Mouse (Mus musculus) liver (tissue): ENCODE data around the gene Aldob.
"Not testable (repeated sequence)": the region's sequence is repeated elsewhere in the genome, so short reads cannot be mapped to it uniquely, and the experiment has no call there.

Experiments used
- DNase-seq: peaks from one replicate; pipeline ENCODE4 v3.0.0-alpha.2; 2020; ENCODE audit warnings: mixed read lengths

Aldob gene

GRCm38 (mm10) chr4:49535036-49535435 lies 14.3 kb downstream of the Aldob start:
- no peak for DNase-seq

GRCm38 (mm10) chr4:49522576-49522975 lies 26.8 kb downstream of the Aldob start:
- no peak for DNase-seq

- DNase-seq = peak; percentile 38
Observed at GRCm38 (mm10) chr4:49521346-49521745, 28.0 kb downstream of the Aldob start.

DNA sequence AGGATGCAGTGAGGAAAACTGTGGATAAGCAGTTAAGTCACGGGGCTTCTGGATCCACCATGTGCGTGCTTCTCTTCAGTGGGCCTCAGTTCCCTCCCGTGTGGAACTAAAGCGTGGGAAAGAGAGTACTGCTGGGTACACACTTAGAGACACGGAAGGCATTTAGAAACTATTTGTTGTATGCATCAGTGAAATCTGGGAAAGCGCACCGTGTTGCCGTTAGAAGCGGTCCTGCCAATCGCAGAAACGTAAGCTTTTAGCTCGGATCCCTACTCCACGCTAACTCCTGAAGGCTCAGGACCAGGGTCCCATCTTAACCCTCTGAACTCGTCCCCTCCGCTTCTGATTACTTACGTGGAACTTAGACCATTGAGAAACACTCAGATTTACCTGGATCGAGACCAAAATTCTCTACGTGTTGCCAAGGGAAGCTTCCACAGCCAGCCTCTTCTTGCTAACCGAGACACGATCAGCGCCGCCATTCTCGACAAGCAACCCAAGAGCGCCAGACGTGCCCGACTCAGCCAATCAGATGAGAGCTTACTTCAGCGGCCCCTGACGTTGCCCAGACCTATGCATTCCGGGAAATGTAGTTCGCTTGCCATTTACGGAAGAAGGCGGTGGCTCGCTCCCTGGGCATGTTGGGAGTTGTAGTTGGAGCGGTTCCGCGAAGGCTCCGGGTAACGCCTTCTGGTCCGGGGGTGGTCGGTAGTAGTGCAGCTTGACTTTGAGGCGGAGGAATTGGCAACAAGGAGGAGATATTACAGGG lies 28.6 kb downstream of the Aldob start, which contains the start of the genes Mrpl50 and Zfp189:
TSS of gene Mrpl50 (minus strand) at position 522 of the 769 bp plus-strand sequence.
TSS of gene Zfp189 (plus strand) at position 605 of the 769 bp plus-strand sequence.
- DNase-seq = peak; percentile 94

GRCm38 (mm10) chr4:49519476-49519875 lies 29.9 kb downstream of the Aldob start:
- peak; percentile 61 for DNase-seq

- DNase-seq = no peak
Observed at GRCm38 (mm10) chr4:49514441-49514840, 34.9 kb downstream of the Aldob start.

- DNase-seq = no peak
Observed at GRCm38 (mm10) chr4:49512636-49513035, 36.7 kb downstream of the Aldob start.

GRCm38 (mm10) chr4:49510236-49510835 lies 39.0 kb downstream of the Aldob start:
- not testable (repeated sequence) for DNase-seq

DNA sequence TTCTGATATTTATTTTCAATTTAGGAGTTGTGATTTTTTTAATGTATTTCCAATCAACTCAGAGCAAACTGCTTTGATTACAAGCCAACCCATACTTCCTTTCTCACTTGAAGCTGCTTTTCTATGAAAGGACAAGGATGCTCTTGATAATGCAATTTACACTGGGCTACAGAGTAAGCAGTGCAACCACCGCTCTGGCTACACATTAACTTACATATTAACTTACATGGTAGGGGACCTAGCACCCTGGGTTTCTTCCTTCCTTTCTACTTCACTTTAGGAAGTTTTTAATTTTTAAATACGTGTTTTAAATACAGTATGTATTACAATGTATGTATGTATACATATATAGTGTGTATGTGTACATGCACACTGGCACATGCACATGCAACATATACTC lies 40.2 kb downstream of the Aldob start:
- DNase-seq = no peak

DNA sequence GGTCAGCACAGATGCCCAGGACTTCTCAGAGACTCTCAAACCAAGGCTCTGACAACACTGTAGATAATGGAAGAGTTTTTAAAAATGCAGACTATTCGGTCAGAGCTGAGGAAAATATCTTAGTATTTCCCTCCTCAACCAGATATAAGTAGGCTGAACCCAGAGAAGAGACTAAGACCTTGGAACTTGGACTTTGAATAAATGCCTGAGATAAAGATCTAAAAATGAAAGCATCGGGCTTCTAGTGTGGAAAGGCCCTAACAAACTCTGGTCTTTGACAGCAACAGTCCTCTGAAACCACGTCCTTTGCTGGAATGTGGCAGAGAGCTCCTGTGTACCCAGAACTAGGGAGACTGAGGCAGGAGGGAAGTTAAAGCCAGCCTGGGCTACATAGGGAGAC lies 43.0 kb downstream of the Aldob start, which contains the start of gene Baat:
TSS of gene Baat (minus strand) at position 172 of the 400 bp plus-strand sequence.
- no peak for DNase-seq

- DNase-seq = no peak
Observed at GRCm38 (mm10) chr4:49503563-49503962, 45.8 kb downstream of the Aldob start.
